Mouse (Mus musculus) CH12.LX (cell line): ENCODE results near the gene Gm20388.

Experiments
- BHLHE40 ChIP-seq: IDR thresholded peaks from 2 replicates; pipeline ENCODE4 v1.6.1; 2011; ENCODE audit warnings: mild to moderate bottlenecking, low read depth, low read length, improper control_type of control experiment
- CHD2 ChIP-seq: IDR thresholded peaks from 2 replicates; pipeline ENCODE4 v1.6.1; 2011; ENCODE audit warnings: low read length, improper control_type of control experiment
- CTCF ChIP-seq, 2 experiments: IDR thresholded peaks in 1 of 2; conservative IDR thresholded peaks in 1 of 2; 2 replicates each; pipeline ENCODE4 v1.5.1; 2011 to 2012; ENCODE audit warnings: low read depth in 2 of 2, low read length in 2 of 2, improper control_type of control experiment in 1 of 2, inconsistent platforms in 1 of 2, mild to moderate bottlenecking in 1 of 2, moderate library complexity in 1 of 2
- E2F4 ChIP-seq: IDR thresholded peaks from 2 replicates; pipeline ENCODE4 v1.6.1; 2011; ENCODE audit warnings: low read depth, low read length, improper control_type of control experiment; ENCODE audit not compliant: insufficient replicate concordance
- ELF1 ChIP-seq: IDR thresholded peaks from 2 replicates; pipeline ENCODE4 v1.6.1; 2014; ENCODE audit warnings: low read depth, mild to moderate bottlenecking, inconsistent platforms, low read length, improper control_type of control experiment
- EP300 ChIP-seq: IDR thresholded peaks from 2 replicates; pipeline ENCODE4 v1.6.1; 2011; ENCODE audit warnings: low read length, improper control_type of control experiment
- GABPA ChIP-seq: IDR thresholded peaks from 2 replicates; pipeline ENCODE4 v1.6.1; 2012; ENCODE audit warnings: low read depth, low read length, improper control_type of control experiment, inconsistent platforms; ENCODE audit not compliant: insufficient replicate concordance
- MXI1 ChIP-seq: IDR thresholded peaks from 2 replicates; pipeline ENCODE4 v1.6.1; 2011; ENCODE audit warnings: mild to moderate bottlenecking, low read depth, low read length, improper control_type of control experiment
- MYC ChIP-seq: IDR thresholded peaks from 2 replicates; pipeline ENCODE4 v1.6.1; 2011; ENCODE audit warnings: low read depth, mild to moderate bottlenecking, improper control_type of control experiment, low read length
- NRF1 ChIP-seq: IDR thresholded peaks from 2 replicates; pipeline ENCODE4 v1.6.1; 2014; ENCODE audit warnings: low read depth, mild to moderate bottlenecking, inconsistent platforms, low read length, improper control_type of control experiment, moderate library complexity
- POLR2A ChIP-seq: IDR thresholded peaks from 2 replicates; pipeline ENCODE4 v1.6.1; 2011; ENCODE audit warnings: low read depth, mild to moderate bottlenecking, improper control_type of control experiment, low read length
- TCF12 ChIP-seq: IDR thresholded peaks from 2 replicates; pipeline ENCODE4 v1.6.1; 2014; ENCODE audit warnings: low read depth, mild to moderate bottlenecking, inconsistent platforms, low read length, improper control_type of control experiment
- ZMIZ1 ChIP-seq: IDR thresholded peaks from 2 replicates; pipeline ENCODE4 v1.6.1; 2012; ENCODE audit warnings: low read depth, mild to moderate bottlenecking, inconsistent platforms, low read length, improper control_type of control experiment
- ZNF384 ChIP-seq: IDR thresholded peaks from 2 replicates; pipeline ENCODE4 v1.6.1; 2012; ENCODE audit warnings: low read depth, low read length, improper control_type of control experiment, inconsistent platforms

GRCm38 (mm10) chr8:124392271-124393012 lies 4481.8 kb downstream of the Gm20388 start:
- TF ChIP-seq CTCF (conservative IDR thresholded peaks at IDR 0.05 in 1 of 2, IDR thresholded peaks at IDR 0.05 in 1 of 2; ENCODE audit: low read depth in 2 of 2, low read length in 2 of 2) = no peak
- TF ChIP-seq ZMIZ1 = no peak
- no peak for TF ChIP-seq NRF1
- TF ChIP-seq TCF12 = no peak
- no peak for TF ChIP-seq BHLHE40
- no peak for TF ChIP-seq POLR2A
- TF ChIP-seq MXI1 = no peak
- no peak for TF ChIP-seq GABPA
- TF ChIP-seq ELF1 = no peak
- no peak for TF ChIP-seq ZNF384
- TF ChIP-seq E2F4 = no peak
- no peak for TF ChIP-seq EP300
- TF ChIP-seq CHD2 = no peak
- TF ChIP-seq MYC = no peak
